Mouse (Mus musculus) ES-Bruce4 (cell line): Measurements from ENCODE around the gene Cd27. TPM values are rescaled to one million over a fixed set of nuclear protein-coding genes. Genes with fewer than 3 reads are reported as not detected.
A peak's percentile ranks its signal among the peaks of the same experiment; 100 is the strongest.

ENCODE experiments used
- H3K27ac ChIP-seq: 2 replicates; pipeline ENCODE4 v1.5.1; 2012; ENCODE audit warnings: low read length, inconsistent platforms; ENCODE audit not compliant: insufficient read depth
- H3K27me3 ChIP-seq: 2 replicates; pipeline ENCODE4 v1.6.1; 2012; ENCODE audit warnings: mild to moderate bottlenecking, low read length, inconsistent platforms; ENCODE audit not compliant: control insufficient read depth, poor library complexity, insufficient read depth, severe bottlenecking
- H3K36me3 ChIP-seq: 2 replicates; pipeline ENCODE4 v1.6.1; 2012; ENCODE audit warnings: inconsistent platforms, mild to moderate bottlenecking, low read length, moderate library complexity; ENCODE audit not compliant: control insufficient read depth, poor library complexity, insufficient read depth, severe bottlenecking
- H3K4me1 ChIP-seq: one replicate; pipeline ENCODE4 v1.8.1; 2011; ENCODE audit warnings: low read length; ENCODE audit not compliant: control insufficient read depth, insufficient read depth
- H3K4me3 ChIP-seq: 2 replicates; pipeline ENCODE4 v1.5.1; 2011; ENCODE audit warnings: low read depth, mild to moderate bottlenecking, low read length
- H3K9ac ChIP-seq: 2 replicates; pipeline ENCODE4 v1.6.1; 2012; ENCODE audit warnings: low read depth, mild to moderate bottlenecking, inconsistent platforms; ENCODE audit not compliant: poor library complexity, severe bottlenecking
- H3K9me3 ChIP-seq: replicated peaks from 2 replicates; pipeline ENCODE4 v1.6.1; 2012; ENCODE audit warnings: mild to moderate bottlenecking, low read length, inconsistent platforms; ENCODE audit not compliant: control insufficient read depth, poor library complexity, insufficient read depth, severe bottlenecking
- CTCF ChIP-seq: IDR thresholded peaks from one replicate; pipeline ENCODE4 v1.8.1; 2011; ENCODE audit warnings: low read depth, low read length
- EP300 ChIP-seq: IDR thresholded peaks from 2 replicates; pipeline ENCODE4 v1.6.1; 2011; ENCODE audit warnings: low read depth, low read length; ENCODE audit not compliant: insufficient read depth
- POLR2A ChIP-seq: IDR thresholded peaks from one replicate; pipeline ENCODE4 v1.8.1; 2011; ENCODE audit warnings: low read length; ENCODE audit not compliant: insufficient read depth
- polyA plus RNA-seq: library from polyadenylated mRNA; stranded (reverse); fragments of >200 nt; gene quantifications from 2 replicates; pipeline ENCODE4 v1.2.4, GENCODE M21; 2011; ENCODE audit warnings: low read depth; ENCODE audit not compliant: missing spikeins, insufficient read depth, insufficient read length

The Cd27 gene
- polyA plus RNA-seq, 1 experiment, result not detected

GRCm38 (mm10) chr6:125222146-125222545, 14.7 kb downstream of the Cd27 start:
- no peaks in the 10 kb centered on the region; the same call in 1 of the 2 replicates for H3K36me3 ChIP-seq
- no peak overlapping the region for H3K27ac ChIP-seq
- no peaks in the 10 kb centered on the region for H3K4me1 ChIP-seq
- H3K9ac ChIP-seq, result no peak overlapping the region
- no peak for TF ChIP-seq POLR2A
- TF ChIP-seq EP300, result no peak
- TF ChIP-seq CTCF, result no peak
- H3K9me3 ChIP-seq, result no peaks in the 10 kb centered on the region
- H3K27me3 ChIP-seq, result no peaks in the 10 kb centered on the region
- H3K4me3 ChIP-seq, result no peak overlapping the region

GRCm38 (mm10) chr6:125221115-125221745, 15.6 kb downstream of the Cd27 start:
- H3K4me3 ChIP-seq, result no peak overlapping the region
- no peaks in the 10 kb centered on the region for H3K27me3 ChIP-seq
- no peaks in the 10 kb centered on the region for H3K9me3 ChIP-seq
- no peak overlapping the region for H3K9ac ChIP-seq
- no peak overlapping the region for H3K27ac ChIP-seq
- H3K36me3 ChIP-seq, result no peaks in the 10 kb centered on the region; the same call in 1 of the 2 replicates
- TF ChIP-seq POLR2A, result no peak
- no peak for TF ChIP-seq CTCF
- no peak for TF ChIP-seq EP300
- H3K4me1 ChIP-seq, result no peaks in the 10 kb centered on the region

- H3K9ac ChIP-seq, result no peak overlapping the region
- H3K27ac ChIP-seq, result no peak overlapping the region
- H3K9me3 ChIP-seq, result no peaks in the 10 kb centered on the region
- no peaks in the 10 kb centered on the region for H3K36me3 ChIP-seq
- TF ChIP-seq EP300, result no peak
- TF ChIP-seq CTCF, result peak; percentile 18
- H3K27me3 ChIP-seq, result no peaks in the 10 kb centered on the region
- H3K4me3 ChIP-seq, result no peak overlapping the region
- H3K4me1 ChIP-seq, result no peaks in the 10 kb centered on the region
These were observed 17.8 kb downstream of the Cd27 start for GRCm38 (mm10) chr6:125218963-125219362.

GRCm38 (mm10) chr6:125217899-125218298, 18.9 kb downstream of the Cd27 start:
- Histone ChIP-seq H3K9me3 (no peaks in the 10 kb centered on the region), H3K27me3 (no peaks in the 10 kb centered on the region), H3K27ac (no peak overlapping the region), H3K4me1 (no peaks in the 10 kb centered on the region), H3K36me3 (no peaks in the 10 kb centered on the region), H3K9ac (no peak overlapping the region), H3K4me3 (no peak overlapping the region)
- no peak for TF ChIP-seq EP300
- TF ChIP-seq POLR2A, result no peak
- TF ChIP-seq CTCF, result no peak

GRCm38 (mm10) chr6:125216898-125217297, 19.9 kb downstream of the Cd27 start:
- Histone ChIP-seq H3K27ac (no peak overlapping the region), H3K4me1 (no peaks in the 10 kb centered on the region), H3K4me3 (no peak overlapping the region), H3K9me3 (no peaks in the 10 kb centered on the region), H3K9ac (no peak overlapping the region), H3K27me3 (no peaks in the 10 kb centered on the region), H3K36me3 (no peaks in the 10 kb centered on the region)
- TF ChIP-seq EP300, result no peak
- no peak for TF ChIP-seq POLR2A

- Histone ChIP-seq H3K9ac (peak within 1 kb of the TSS; percentile 73), H3K4me1 (no peaks in the 10 kb centered on the region), H3K27me3 (no peaks in the 10 kb centered on the region), H3K4me3 (peak within 1 kb of the TSS; percentile 91), H3K36me3 (no peaks in the 10 kb centered on the region), H3K9me3 (no peaks in the 10 kb centered on the region), H3K27ac (no peak within 1 kb of the TSS)
- TF ChIP-seq CTCF (no peak), EP300 (peak; percentile 63; the same call in 1 of the 2 replicates), POLR2A (peak; percentile 92)
These were observed 21.5 kb downstream of the Cd27 start, which contains the start of gene Vamp1 for GRCm38 (mm10) chr6:125215148-125215954. Gene Vamp1, plus strand, starts transcription at chr6:125215551.
